Mouse (Mus musculus): ENCODE measurements at regions not wholly inside any gene's neighbourhood (a gene's known extent, or its start where the extent isn't known, plus 50 kb on each side); places are given as distances from the start of the nearest gene placed in this dataset.

GRCm38 (mm10) chr5:46278190-46278589, 420.8 kb upstream of the Lcorl start:
- no peak for DNase-seq

DNA sequence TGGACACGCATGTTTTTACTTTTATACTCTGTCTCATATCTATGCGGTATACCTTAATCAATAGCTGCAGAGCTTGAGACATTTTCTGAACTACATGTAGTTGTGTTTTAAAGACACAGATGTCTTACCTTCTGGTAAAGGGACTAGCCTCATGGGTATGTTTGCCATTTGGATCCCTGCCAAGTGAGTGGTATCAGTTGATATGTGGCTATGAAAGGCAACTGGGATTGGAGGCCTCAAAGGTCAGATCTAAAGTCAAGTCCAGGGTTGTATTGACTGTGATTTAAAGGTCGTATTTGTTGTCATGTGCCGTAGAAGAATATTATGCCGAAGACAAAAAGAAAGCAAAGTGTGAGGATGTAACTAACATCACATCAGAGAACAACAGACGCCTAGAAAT, 399.3 kb upstream of the Lcorl start:
- DNase-seq = no peak

GRCm38 (mm10) chr5:46253940-46254339, 396.5 kb upstream of the Lcorl start:
- DNase-seq = no peak

GRCm38 (mm10) chr5:46235364-46236067, 378.1 kb upstream of the Lcorl start:
- DNase-seq = no peak

GRCm38 (mm10) chr5:46232780-46233179, 375.4 kb upstream of the Lcorl start:
- DNase-seq = no peak

GRCm38 (mm10) chr5:46228667-46229066, 371.3 kb upstream of the Lcorl start:
- no peak for DNase-seq

- DNase-seq = no peak
Observed at GRCm38 (mm10) chr5:46212845-46213468, 355.5 kb upstream of the Lcorl start.

- no peak for DNase-seq
Observed at GRCm38 (mm10) chr5:46209076-46209475, 351.7 kb upstream of the Lcorl start.

DNA sequence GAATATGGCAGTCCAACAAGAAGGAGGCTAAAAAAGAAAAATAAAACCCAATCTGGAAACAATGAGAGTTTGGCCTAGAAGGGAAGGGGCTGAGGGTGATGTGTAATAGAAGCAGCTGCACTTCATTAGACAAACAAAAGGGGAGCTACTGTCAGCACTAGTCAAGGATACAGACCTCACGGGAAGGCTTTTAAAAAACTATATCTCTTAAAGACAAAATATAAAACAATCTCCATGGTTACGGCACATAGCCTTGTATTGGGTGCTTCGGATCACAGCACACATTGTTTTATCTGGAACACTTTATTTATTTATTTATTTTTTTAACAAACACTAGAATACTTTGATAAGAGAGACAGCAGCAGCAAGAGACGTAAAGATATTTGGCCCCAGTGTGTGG, 346.3 kb upstream of the Lcorl start:
- DNase-seq = no peak

DNA sequence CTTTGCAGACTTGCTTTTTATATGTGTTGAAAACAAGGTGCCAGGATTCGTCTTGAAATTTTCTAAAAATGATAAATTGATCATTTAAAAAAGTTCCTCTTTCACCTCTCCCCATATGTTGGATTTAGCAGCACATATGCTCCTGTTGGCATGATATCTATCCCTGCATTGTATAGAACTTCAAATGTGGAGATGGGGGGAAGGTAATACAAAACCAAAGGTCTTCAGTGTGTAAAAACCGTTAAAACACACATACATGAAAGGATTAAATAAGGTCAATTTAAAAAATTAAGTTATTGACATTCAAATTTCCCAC, 345.0 kb upstream of the Lcorl start:
- DNase-seq = no peak

- no peak for DNase-seq
Observed at GRCm38 (mm10) chr5:46201639-46202456, 344.4 kb upstream of the Lcorl start.

DNA sequence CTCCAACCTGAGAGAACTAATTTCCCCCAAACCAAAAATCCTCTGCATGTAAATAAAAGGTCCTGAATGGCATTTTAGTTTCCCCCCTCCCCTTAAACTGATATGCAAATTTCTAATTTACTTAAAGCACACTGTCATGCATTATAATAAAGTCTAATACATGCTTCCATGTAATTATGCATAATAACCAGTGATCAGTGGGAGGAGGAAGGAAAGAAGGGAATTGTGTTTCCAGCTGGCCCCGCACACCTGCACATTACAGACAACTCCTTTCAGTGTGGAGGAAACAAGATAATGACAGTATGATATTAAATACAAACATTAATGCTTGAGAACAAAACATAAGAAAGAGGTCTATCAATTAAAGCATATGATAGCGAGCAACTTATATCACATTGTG, 329.5 kb upstream of the Lcorl start:
- DNase-seq = no peak

DNA sequence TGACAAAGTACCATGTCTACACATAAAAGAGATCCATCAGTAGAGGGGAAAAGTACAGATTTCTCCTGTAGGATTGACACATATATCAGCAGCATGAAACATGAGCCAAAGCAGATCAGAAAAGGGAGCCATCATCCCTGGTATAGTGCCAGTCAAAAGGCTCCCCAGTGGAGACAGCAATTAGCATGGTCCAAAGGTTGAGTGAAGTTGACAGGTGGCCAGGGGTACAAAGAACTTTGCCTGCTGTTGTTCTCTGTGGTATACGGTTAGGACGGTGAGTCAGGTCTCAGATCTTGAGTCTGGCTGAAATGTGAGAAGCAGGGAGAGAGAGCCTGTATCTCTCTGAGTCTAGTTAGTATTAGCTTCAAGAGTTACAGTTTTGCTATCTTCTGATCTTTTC, 324.7 kb upstream of the Lcorl start:
- DNase-seq = no peak

DNA sequence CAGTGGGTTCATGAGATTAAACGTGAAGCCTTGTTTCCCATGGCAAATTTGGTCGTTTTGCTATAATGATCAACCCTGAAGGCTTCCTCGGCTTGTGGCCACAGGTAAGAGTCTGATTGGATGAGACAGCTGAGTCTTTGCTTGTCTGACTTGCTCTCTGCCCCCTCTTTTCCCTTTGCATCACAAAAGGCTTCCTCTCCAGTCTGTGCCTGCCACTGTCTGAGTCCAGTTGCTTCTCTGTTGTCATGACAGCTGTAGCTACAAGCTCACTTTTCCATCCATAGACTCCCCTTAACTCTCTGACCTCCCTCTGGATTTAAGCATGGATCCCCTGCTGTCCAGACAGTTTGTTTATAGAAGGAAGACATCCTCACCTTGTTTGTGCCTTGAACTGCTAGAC, 314.9 kb upstream of the Lcorl start:
- no peak for DNase-seq

DNA sequence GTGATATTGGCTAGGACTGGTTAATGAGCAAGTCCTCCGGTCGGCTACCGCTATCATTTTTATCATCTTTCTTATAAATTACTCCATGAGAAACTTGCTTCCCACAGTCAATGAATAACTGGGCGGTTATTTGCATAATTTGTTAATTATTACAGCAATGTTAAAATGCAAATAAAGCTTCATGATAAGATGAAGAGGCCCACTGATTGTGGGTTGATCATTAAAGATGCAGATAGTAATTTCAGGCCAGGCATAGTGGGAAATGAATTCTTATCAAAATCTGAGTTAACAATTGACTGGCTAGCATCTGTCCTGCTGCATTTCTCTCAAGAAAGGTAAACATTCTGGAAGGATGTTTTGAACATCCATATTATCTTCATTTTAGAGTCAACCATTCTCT, 303.4 kb upstream of the Lcorl start:
- DNase-seq = no peak

DNA sequence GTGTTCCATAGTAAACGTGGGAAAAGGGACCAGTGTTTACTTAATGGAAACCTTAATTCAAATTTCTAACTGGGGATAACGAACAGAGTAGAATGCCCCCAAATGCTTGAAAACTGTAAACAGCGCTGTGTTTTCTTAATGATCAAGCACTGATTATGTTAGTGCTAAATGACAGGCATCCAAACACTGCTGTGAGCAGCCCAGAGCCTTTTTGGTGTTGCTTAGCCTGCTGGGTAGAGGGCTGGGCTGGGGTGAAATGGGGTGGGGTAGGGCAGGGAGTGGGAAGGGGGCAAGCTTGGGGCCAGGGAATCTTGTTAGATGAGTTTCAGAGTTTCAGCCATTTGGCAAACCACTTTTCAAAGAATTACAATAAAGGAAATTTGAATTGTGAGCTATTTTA, 294.6 kb upstream of the Lcorl start:
- no peak for DNase-seq

DNA sequence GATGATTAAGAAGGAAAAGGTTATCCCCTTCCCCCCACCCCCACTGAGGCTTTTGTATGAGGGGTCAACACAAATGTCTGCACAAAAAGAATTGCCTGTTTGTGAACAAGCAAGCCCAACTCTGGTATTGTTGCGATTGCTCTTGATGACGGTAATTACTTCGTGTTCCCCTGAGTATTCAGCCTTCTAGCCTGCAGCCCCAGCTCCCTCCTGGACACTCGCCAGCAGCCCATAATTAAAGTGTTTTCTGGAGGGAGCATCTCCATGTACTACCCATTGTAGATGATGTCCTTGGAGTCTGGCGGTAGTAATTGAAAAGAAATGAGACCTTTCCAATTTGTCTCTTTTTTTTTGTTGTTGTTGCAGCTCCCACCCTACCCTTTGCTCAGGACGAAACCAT, 293.4 kb upstream of the Lcorl start:
- no peak for DNase-seq

DNA sequence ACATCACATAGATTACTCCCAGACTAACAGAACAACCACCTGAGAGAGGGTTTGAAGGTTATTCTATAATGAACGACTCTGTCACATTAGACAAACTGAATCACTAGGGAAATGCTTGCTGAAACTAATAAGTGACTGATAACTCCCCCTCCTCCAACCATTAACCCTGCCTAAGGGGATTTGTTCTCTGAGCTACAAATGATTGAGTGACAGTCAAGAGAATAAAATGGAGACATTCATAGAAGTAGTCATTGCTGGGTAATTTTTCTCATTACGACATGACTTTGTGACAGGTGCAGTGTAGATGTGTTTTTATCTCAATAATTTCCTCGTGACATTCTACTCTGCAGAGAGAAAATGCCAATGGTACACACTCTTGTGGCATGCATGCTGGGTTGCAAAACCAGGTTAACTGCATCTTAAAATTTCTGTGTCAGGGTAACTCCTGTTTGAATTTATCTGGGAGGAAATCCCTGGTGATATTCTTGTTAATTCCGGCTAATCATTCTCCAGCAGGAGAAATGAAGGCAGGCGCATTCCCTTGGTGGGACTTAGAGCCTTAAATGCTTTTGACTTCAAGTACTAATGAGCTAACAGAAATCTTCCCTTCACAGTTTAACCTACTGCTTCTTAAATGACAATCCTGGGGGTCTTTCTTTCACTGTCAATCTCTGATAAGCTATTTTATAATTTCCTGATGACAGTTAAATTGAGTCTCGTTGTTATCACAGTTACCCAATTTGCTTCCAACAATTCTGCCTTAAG, 292.6 kb upstream of the Lcorl start:
- no peak for DNase-seq

DNA sequence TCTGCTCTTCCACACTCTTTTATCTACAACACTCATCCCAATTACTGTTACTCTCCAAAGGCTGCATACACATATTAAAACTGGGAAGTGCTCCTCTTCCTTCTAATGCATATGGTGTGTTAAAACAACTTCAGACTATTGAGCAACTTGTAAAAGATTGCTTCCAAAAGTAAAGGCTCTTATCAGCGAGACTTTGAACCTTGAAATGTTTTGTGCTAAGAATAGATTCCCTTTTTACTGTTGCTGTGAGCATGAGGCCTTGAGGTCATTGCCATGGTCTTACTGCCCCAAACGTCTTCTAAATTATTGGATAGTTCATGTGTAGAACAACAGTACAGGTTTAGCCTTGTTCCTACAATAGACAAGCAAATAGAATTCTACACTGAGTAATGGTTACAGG, 281.6 kb upstream of the Lcorl start:
- no peak for DNase-seq

DNA sequence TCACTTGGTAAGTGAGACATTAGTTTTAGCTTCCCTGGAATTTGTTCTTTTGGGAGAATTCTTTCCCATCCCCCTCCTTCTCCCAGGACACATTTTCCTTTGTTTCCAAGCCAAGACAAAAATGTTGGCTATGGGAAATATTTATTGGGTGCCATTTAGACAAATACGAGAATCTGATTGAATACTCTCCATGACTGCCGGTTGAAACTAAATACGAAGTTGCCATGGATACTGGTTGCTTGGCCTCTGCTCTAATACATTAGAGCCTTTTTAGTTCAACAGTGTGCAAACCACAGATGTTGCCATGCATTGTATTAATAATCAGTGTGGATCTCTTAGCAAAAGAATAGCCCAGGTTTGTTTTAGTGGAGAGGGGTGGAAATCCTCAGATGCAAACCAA, 280.3 kb upstream of the Lcorl start:
- DNase-seq = peak; percentile 4

DNA sequence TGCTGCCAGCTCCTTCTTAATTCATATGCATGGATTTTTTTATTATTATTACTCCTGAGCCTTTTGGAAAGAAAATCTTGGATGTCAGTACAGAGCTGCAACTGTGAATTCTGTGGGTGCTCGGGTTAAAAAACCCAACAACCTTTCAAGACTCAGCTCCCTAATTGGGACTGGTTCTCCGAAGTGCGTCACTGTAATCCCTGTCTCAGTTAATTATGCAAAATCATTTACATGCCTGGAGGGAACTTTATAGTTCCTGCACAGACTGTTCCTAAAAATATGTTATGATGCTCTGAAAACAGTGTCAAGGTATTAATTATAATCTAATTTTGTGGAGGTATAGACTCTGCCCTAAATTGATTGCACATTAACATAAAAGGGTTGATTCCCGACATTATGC, 250.6 kb upstream of the Lcorl start:
- no peak for DNase-seq

DNA sequence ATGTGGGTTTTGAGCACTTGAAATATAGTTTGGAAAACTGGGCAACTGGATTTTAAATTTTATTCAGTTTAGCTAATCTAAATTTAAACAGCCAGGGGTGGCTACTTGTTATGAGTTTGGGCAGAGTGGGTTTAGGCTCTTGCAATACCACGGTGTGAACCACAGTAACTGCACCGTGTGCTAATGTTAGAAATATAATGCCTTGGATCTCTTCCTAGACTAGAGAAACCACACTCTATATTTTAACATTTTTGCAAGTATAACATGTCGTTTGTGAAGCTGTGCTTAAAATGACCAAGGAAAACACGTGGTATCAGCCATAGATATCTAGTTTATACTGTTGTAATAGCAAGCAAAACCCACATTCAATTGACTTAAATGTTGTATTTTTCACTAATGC, 245.9 kb upstream of the Lcorl start:
- no peak for DNase-seq

DNA sequence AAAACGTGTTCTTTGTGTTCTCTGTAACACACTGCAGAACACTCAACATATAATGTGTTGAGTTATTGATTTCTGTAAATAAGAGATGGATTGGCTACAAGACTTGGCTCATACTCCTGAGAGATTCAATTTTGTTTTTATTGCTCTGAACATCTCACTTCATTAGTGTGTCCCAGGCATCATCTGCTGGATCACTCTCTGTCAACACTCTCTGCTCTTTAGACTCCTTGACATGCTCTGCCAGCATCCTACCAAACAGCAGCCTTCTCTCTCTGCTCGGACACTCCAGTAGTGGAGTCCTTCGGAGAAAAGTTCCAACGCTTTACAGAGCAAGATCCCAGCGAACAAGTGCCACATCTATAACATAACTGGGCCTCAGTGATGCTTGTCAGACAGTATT, 235.1 kb upstream of the Lcorl start:
- DNase-seq = no peak

DNA sequence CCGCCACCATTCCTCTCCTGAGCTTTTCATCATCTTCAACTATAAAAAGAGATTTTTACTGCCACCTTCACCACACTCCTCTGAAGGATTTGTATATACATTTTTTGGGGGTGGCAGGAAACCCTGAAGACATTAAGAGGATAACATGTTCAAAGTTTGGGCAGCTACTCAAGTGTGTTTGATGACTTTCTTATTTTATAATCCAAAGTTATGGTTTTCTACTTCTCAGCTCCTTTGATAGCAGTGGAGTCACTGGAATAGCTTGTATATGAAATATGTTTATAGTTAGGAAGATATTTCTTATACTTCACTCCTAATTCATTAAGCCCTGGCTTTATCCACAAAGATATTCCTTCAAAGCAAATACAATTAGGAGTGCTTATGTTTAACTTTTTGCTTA, 229.5 kb upstream of the Lcorl start:
- DNase-seq = no peak

All from layer of hippocampus, adult 9-11 months (tissue).